In genomic region chr1:58617076-58617475, GRCm38 (mm10) we compare ENCODE assay signal across 16 mouse cellular contexts. TPM values are rescaled to one million over a fixed set of nuclear protein-coding genes. Genes with fewer than 3 reads are reported as not detected.
DNase-seq lines count a peak whose midpoint lies in the region; ATAC-seq lines count a peak whose summit lies in the region.
"Had no signal": no experiment of that assay in that cellular context is flagged by ENCODE, and none has a peak within 500 bp of the region (broad histone marks: within the 10 kb centered on the region; RNA-seq: fewer than 3 reads in every experiment).

No protein-coding gene starts in this region.

- H3K9me3 ChIP-seq in forebrain, embryonic 16.5 days (ENCODE audit: control insufficient read depth, low read length) = no peaks in the 10 kb centered on the region
- H3K9me3 ChIP-seq in forebrain, embryonic 13.5 days (replicated peaks) = no peaks in the 10 kb centered on the region
- H3K9me3 ChIP-seq: embryonic facial prominence, embryonic 10.5 days; intestine, embryonic 15.5 days; limb, embryonic 15.5 days had no signal

- 52% methylated on average over 5 of the region's 5 CpGs for WGBS in forebrain, embryonic 16.5 days
- WGBS in forebrain, embryonic 13.5 days = 53% methylated on average over 5 of the region's 5 CpGs

- H3K4me3 ChIP-seq in forebrain, embryonic 16.5 days (replicated peaks; ENCODE audit: low read length) = no peak overlapping the region
- no peak overlapping the region for H3K4me3 ChIP-seq in forebrain, embryonic 13.5 days
- H3K4me3 ChIP-seq: embryonic facial prominence, embryonic 10.5 days; heart, embryonic 13.5 days; intestine, embryonic 15.5 days; limb, embryonic 15.5 days had no signal

- ATAC-seq in forebrain, embryonic 16.5 days = peak; percentile 38; the same call in 1 of the 2 replicates
- no peak for ATAC-seq in forebrain, embryonic 13.5 days
- ATAC-seq: intestine, embryonic 15.5 days had no signal

- no peak overlapping the region; the same call in 1 of the 2 replicates for H3K9ac ChIP-seq in forebrain, embryonic 16.5 days (replicated peaks; ENCODE audit: low read depth, low read length)
- H3K9ac ChIP-seq in forebrain, embryonic 13.5 days = no peak overlapping the region
- H3K9ac ChIP-seq: heart, embryonic 13.5 days; hindbrain, embryonic 14.5 days; intestine, embryonic 15.5 days; limb, embryonic 15.5 days had no signal

- H3K4me2 ChIP-seq in forebrain, embryonic 16.5 days (ENCODE audit: low read length) = no peak overlapping the region
- H3K4me2 ChIP-seq in forebrain, embryonic 13.5 days = no peak overlapping the region
- H3K4me2 ChIP-seq: heart, embryonic 13.5 days; hindbrain, embryonic 14.5 days; intestine, embryonic 15.5 days; limb, embryonic 15.5 days had no signal

- H3K27me3 ChIP-seq in forebrain, embryonic 16.5 days (replicated peaks; ENCODE audit: control insufficient read depth, insufficient read depth, low read length) = no peaks in the 10 kb centered on the region
- no peaks in the 10 kb centered on the region for H3K27me3 ChIP-seq in forebrain, embryonic 13.5 days
- H3K27me3 ChIP-seq: heart, embryonic 13.5 days; intestine, embryonic 15.5 days; limb, embryonic 15.5 days had no signal

- no peaks in the 10 kb centered on the region for H3K4me1 ChIP-seq in forebrain, embryonic 16.5 days (replicated peaks; ENCODE audit: control insufficient read depth, insufficient read depth, low read length)
- H3K4me1 ChIP-seq in forebrain, embryonic 13.5 days = 0 out of 2 replicates have a peak, but pooled peaks cover 4% of the 10 kb centered on the region
- H3K4me1 ChIP-seq: limb, embryonic 15.5 days had no signal

- H3K27ac ChIP-seq in forebrain, embryonic 16.5 days (ENCODE audit: low read length) = no peak overlapping the region
- no peak overlapping the region for H3K27ac ChIP-seq in forebrain, embryonic 13.5 days
- H3K27ac ChIP-seq: embryonic facial prominence, embryonic 10.5 days; heart, embryonic 13.5 days; hindbrain, embryonic 14.5 days; limb, embryonic 15.5 days had no signal

- H3K36me3 ChIP-seq in forebrain, embryonic 16.5 days (ENCODE audit: control insufficient read depth, insufficient read depth) = no peaks in the 10 kb centered on the region
- H3K36me3 ChIP-seq in forebrain, embryonic 13.5 days (ENCODE audit: poor library complexity, severe bottlenecking) = no peaks in the 10 kb centered on the region
- H3K36me3 ChIP-seq: embryonic facial prominence, embryonic 10.5 days; heart, embryonic 13.5 days; intestine, embryonic 15.5 days; limb, embryonic 15.5 days had no signal

- peak; percentile 18 to 29 for DNase-seq in layer of hippocampus, adult 8-10 months (ENCODE audit: low spot score in 2 of 2)
- DNase-seq in layer of hippocampus, postnatal 10 days (ENCODE audit: low spot score in 2 of 2) = no peak
- peak; percentile 2 for DNase-seq in Muller cell, postnatal 12 days (ENCODE audit: inconsistent ontology term)
- peak; percentile 17 to 36 for DNase-seq in layer of hippocampus, postnatal 14 days (ENCODE audit: low spot score in 2 of 2)
- DNase-seq in embryo, embryonic 10.5 days (ENCODE audit: low spot score) = no peak
- DNase-seq: adrenal gland, postnatal 36 days; cerebellum, postnatal 36 days; spleen, adult 18-20 months; thymus, postnatal 36 days had no signal

RNA-seq across cellular contexts. Expression of gene Ndufb3, which starts 30.9 kb away (rescaled TPM):
- polyA plus RNA-seq in forebrain, embryonic 16.5 days (2015; fragmentation: Nextera tagmentation; extraction: Ambion mirVana) = 161 and 165 TPM in 2 replicates
- 187 and 206 TPM in 2 replicates for polyA plus RNA-seq in forebrain, embryonic 13.5 days (2015; fragmentation: Nextera tagmentation; extraction: Ambion mirVana)
- 100 to 1,000 TPM; 104 to 121 (median 107) TPM for total RNA-seq in layer of hippocampus, adult 8-10 months (2022)
- 100 to 1,000 TPM; 113 to 121 TPM for total RNA-seq in layer of hippocampus, postnatal 10 days (2021)
- total RNA-seq in layer of hippocampus, postnatal 14 days (2021) = 100 to 1,000 TPM in 1 of 2 experiments, 10 to 100 TPM in 1; 98.4 to 103 TPM

RNA-seq across cellular contexts. Expression of gene Fam126b, which starts 31.0 kb away (rescaled TPM):
- 16.0 and 17.7 TPM in 2 replicates for polyA plus RNA-seq in forebrain, embryonic 16.5 days (2015; fragmentation: Nextera tagmentation; extraction: Ambion mirVana)
- 10.8 TPM in 2 replicates for polyA plus RNA-seq in forebrain, embryonic 13.5 days (2015; fragmentation: Nextera tagmentation; extraction: Ambion mirVana)
- 100 to 1,000 TPM in 3 of 4 experiments, 10 to 100 TPM in 1; 96.6 to 156 (median 127) TPM for total RNA-seq in layer of hippocampus, adult 8-10 months (2022)
- 10 to 100 TPM; 59.4 to 59.7 TPM for total RNA-seq in layer of hippocampus, postnatal 10 days (2021)
- total RNA-seq in layer of hippocampus, postnatal 14 days (2021) = 10 to 100 TPM; 85.7 to 98.7 TPM

Comparison
In these comparisons a context has a peak if more than half of its experiments do, and no peak if none do; other contexts are left out.
1. DNase-seq: peak in layer of hippocampus, adult 8-10 months (2 of 2), Muller cell, postnatal 12 days (single experiment) and layer of hippocampus, postnatal 14 days (2 of 2); none in layer of hippocampus, postnatal 10 days (0 of 2) and embryo, embryonic 10.5 days (single experiment).